Mouse (Mus musculus): ENCODE data around the gene Rarb. TPM values are rescaled to one million over a fixed set of nuclear protein-coding genes. Genes with fewer than 3 reads are reported as not detected.
"Not testable (repeated sequence)": the region's sequence is repeated elsewhere in the genome, so short reads cannot be mapped to it uniquely, and the experiment has no call there.

The Rarb gene
- polyA plus RNA-seq, 1 experiment from 2014 or later: not detected

DNA sequence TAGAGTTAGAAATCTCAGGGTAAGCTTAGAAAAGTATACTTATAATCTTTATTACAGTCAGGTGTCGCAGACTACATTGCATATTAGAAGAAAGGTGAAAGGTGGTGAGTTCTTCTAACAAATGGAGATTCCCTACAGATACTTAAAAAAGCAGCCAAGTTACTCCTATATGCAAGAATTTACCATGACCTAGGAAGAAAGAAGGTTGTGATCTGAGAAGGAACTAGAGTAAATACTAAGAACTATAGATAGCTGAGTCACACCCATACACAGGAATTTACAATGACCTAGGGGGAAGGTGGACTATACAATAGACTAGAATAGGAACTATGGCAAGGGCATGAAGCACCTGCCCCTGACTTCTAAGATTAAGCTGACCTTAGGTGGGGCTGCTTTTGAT lies 63.4 kb downstream of the Rarb start:
- H3K36me3 ChIP-seq (ENCODE audit: inconsistent target); H3K79me2 ChIP-seq (ENCODE audit: inconsistent target): not testable (repeated sequence)
- WGBS (ENCODE audit: missing documents): 100% methylated on average over 1 of the region's 1 CpGs

DNA sequence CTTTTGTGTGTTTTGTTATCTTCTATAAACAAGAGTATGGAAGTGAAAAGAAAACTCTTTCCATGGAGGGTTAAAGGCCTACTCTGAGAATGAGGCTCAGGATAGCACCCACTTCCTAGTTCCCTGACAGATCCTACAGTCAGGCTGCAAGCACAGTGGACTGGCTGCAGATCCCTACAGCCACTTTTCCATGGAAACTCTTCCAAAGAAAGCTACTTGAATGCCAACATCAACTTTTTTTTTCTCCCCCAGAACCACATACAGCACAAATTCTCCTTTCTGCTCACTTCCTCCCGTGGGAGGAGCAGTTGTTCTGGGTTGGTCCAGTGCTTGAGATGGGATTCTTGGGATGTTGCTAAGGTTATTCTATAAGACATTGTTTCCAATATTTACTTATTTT lies 66.3 kb downstream of the Rarb start:
- 100% methylated on average over 1 of the region's 1 CpGs for WGBS (ENCODE audit: missing documents)
- H3K36me3 ChIP-seq (ENCODE audit: inconsistent target): no peaks in the 10 kb centered on the region
- H3K4me3 ChIP-seq (ENCODE audit: inconsistent target): no peak overlapping the region
- no peak overlapping the region for H3K27ac ChIP-seq
- no peaks in the 10 kb centered on the region for H3K79me2 ChIP-seq (ENCODE audit: inconsistent target)

More for the DNA sequence above, 63.4 kb downstream of the Rarb start:
- not testable (repeated sequence) for H3K27ac ChIP-seq; H3K4me3 ChIP-seq (ENCODE audit: inconsistent target)

DNA sequence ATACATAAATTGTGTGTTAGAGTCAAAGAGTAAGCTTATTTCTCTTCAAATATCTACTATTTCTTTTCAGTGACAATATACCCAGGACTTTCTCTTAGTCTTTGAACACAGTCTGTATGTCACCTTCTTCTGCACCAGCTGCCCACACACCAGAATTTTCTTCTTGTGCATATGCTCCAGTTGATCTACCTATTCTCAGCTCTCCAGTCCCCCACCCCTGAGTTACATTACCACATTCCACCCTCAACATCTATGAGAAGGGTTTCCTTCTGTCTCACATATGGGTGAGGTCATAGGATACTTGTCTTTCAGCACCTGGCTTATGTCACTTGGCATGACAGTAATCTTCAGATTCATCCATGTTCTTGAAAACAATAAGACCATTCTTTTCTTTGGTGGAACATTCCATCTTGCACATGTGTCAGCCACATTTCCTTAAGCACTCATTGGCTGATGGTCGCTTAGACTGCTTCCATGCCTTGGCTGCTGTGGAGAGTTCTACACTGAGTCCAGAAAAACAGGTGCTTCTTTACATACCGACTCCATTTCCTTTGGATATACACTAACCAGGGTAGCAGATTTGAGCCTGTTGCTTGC lies 71.9 kb downstream of the Rarb start:
- Histone ChIP-seq H3K27ac (no peak overlapping the region), H3K36me3 (ENCODE audit: inconsistent target) (no peaks in the 10 kb centered on the region), H3K4me3 (ENCODE audit: inconsistent target) (no peak overlapping the region), H3K79me2 (ENCODE audit: inconsistent target) (no peaks in the 10 kb centered on the region)
- 88% methylated on average over 2 of the region's 2 CpGs for WGBS (ENCODE audit: missing documents)

DNA sequence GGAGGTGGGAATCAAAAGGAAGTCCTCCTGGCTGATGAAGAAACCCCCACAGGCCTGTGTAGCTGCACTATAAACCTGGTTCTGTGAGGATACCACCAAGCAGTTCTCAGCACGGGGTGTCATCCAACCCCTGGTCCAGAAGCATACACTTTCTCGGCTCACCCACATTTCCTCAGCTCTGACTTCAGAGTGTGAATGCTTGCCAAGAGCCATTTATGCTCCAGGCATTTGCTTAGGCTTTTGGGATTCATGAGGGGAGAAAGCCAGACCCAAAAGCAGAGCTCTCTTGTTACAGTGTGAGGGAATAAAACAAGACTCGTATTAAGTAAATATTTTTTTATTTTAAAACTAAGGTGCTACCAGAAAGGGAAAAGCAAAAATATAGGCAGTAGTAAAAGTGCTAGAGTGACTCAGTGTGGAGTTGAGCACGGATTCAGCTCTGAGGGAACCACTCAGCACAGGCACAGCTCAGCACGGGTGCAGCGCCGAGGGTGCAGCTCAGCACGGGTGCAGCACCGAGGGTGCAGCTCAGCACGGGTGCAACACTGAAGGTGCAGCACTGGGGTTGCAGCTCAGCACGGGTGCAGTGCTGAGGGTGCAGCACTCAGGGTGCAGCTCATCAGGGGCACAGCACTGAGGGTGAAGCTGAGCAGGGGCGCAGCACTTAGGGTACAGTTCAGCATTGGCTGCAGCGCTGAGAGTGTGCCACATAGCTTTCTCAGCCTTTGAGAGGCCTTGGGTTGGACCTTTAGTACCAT lies 77.8 kb downstream of the Rarb start:
- no peak overlapping the region for H3K27ac ChIP-seq
- H3K36me3 ChIP-seq (ENCODE audit: inconsistent target): no peaks in the 10 kb centered on the region
- WGBS (ENCODE audit: missing documents): 85% methylated on average over 13 of the region's 13 CpGs
- H3K4me3 ChIP-seq (ENCODE audit: inconsistent target): no peak overlapping the region
- no peaks in the 10 kb centered on the region for H3K79me2 ChIP-seq (ENCODE audit: inconsistent target)

DNA sequence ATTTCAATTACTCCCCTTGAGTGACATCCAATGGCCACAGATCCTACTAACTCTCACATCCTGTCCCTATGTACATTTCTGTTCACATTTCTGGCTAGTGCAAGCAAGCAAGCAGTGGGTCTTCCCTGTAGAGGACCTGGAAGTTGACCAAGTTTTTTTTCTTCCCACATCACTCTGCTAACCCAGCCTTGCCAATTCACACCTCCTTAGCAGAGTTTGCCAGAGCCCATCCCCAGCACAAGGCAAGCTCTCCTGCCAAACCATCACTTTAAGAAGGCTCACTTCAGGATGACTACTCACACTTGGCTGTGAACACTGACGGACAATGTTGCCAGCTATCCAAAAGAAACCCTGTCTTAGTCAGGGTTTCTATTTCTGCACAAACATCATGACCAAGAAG lies 80.4 kb downstream of the Rarb start:
- WGBS (ENCODE audit: missing documents): 91% methylated on average over 1 of the region's 1 CpGs
- Histone ChIP-seq H3K79me2 (ENCODE audit: inconsistent target) (no peaks in the 10 kb centered on the region), H3K4me3 (ENCODE audit: inconsistent target) (no peak overlapping the region), H3K27ac (no peak overlapping the region), H3K36me3 (ENCODE audit: inconsistent target) (no peaks in the 10 kb centered on the region)

DNA sequence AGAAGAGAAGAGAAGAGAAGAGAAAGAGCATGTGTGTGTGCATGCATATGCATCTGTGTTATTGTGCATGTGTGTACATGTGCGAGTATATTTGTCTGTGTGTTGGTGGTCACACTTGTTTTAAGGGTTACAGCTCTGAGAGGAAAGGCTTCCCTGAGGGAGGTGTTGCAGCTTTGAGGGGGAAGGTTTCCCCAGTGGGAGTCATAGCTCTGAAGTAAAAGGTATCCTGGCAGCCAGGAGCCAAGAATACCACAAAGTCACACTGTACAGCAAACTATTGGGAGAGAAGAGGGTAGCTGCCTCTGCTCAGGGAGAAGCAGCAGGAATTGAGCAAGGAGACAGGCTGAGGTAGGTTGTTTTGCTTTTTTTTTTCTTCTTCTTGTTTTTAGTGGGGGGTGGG lies 81.2 kb downstream of the Rarb start:
- Histone ChIP-seq H3K4me3 (ENCODE audit: inconsistent target) (no peak overlapping the region), H3K27ac (no peak overlapping the region), H3K36me3 (ENCODE audit: inconsistent target) (no peaks in the 10 kb centered on the region), H3K79me2 (ENCODE audit: inconsistent target) (no peaks in the 10 kb centered on the region)
- 92% methylated on average over 1 of the region's 1 CpGs for WGBS (ENCODE audit: missing documents)

DNA sequence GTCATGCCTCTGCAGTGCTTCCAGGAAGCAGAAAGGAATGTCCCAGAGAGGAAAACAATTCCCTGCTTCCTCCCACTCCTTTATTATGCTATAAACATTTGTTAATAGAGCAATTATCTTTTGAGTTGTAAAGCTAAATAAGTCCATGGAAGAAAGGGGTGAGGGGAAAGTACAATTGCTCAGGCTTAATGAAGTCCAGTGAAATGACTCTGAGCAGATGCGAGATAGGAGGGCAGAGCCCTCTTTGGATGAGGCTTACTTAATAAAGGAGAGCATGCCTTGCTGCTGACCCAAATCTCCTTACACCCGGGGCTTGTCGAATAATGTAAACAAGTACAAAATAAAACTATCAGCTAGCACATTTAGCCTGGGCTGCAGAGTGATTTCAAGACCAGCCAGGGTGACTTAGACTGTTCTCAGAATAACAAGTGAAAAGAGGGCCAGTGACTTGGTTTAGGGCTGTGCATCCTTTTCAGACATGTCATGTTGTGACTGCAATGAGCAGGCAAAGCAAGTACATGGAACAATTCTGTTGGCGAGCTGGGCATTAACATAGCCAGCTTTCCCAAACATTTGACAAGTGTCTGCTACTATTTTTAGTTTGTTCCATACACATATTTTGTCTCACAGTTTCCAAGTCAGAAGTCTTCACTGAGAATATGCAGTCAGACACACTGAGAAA lies 83.5 kb downstream of the Rarb start:
- no peak overlapping the region for H3K4me3 ChIP-seq (ENCODE audit: inconsistent target)
- 89% methylated on average over 4 of the region's 4 CpGs for WGBS (ENCODE audit: missing documents)
- H3K27ac ChIP-seq: no peak overlapping the region
- no peaks in the 10 kb centered on the region for H3K79me2 ChIP-seq (ENCODE audit: inconsistent target)
- H3K36me3 ChIP-seq (ENCODE audit: inconsistent target): no peaks in the 10 kb centered on the region

DNA sequence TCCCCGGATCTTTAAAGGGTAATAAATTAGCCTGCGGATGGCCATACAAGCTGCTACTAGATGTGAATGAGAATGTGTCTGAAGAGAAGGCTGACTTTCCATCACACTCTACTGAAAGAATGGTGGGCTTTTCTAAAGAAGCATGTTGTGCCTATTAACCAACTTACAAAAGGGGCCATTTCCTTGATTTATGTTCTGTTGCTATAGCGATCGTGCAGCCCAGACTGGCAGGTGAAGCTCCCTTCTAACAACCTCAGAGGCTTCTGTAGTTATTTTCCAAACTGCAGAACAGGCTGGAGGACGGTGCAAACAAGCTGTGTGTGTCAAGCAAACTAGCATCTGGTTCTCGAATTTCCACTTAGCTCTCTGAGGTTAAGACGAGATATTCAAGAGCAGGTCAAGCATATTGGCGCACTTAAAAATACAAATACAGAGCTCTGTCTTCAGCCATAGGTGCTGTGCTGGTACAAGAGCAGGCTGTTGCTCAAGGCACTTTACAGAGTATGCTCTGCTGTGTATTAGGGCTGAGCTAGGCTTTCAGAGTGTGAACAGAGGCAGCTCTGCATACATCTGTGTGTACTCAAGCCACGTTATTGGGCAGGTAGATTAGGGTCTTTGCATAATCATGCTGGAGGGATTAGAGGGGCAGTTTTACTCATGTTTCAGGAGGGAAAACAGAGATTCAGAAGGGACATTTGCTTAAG lies 85.2 kb downstream of the Rarb start:
- Histone ChIP-seq H3K79me2 (ENCODE audit: inconsistent target) (no peaks in the 10 kb centered on the region), H3K36me3 (ENCODE audit: inconsistent target) (no peaks in the 10 kb centered on the region), H3K4me3 (ENCODE audit: inconsistent target) (no peak overlapping the region), H3K27ac (no peak overlapping the region)
- 67% methylated on average over 9 of the region's 9 CpGs for WGBS (ENCODE audit: missing documents)

DNA sequence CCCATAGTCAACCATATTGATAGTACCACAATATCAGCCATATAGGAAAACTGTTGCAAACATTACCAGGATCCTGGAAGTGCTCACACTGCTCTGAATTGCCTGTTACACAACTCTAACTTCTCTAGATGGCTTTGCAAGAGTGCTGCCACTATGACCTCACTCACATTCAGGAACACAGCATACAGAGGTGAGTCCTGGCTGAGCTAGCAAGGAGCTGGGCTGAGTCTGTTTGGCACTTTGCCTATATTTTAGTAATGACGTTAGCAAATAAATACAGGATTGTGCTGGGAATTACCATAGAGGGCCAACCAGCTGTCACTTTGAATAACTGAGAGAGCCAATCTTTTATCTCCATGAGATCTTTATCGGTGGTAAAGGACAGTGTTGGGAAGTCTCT lies 86.9 kb downstream of the Rarb start:
- no peak overlapping the region for H3K4me3 ChIP-seq (ENCODE audit: inconsistent target)
- WGBS (ENCODE audit: missing documents): 100% methylated on average over 2 of the region's 2 CpGs

DNA sequence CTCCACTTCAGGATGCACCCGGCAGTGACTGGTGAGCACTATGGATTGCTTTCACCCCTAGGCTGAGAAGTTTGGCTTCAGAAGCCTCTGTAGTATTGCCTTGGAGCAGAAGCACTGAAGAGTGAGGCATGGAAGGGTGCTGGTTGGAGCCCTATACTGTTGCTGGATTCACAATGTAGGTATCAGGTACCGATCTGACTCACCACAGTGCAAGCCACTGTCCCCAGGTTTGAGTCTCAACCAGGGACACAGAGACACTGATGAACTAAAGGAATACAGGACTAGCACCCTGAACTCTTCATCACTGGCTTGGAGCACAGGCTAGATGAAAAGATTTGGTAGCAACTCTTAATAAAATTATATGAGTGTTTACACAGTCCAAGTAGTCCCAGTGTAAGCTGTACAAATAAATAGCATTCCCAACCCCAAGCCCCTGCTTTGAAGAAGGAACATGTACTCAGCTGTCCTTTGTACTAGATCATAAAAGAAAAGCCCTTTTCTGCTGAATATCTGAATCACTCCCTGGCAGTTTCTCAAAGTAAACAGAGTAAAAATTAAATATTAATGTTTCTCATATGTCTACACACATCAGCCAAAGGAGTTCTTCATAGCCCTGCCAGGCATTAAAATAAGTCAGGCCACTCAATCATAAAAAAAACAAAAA lies 90.6 kb downstream of the Rarb start:
- Histone ChIP-seq H3K79me2 (ENCODE audit: inconsistent target) (no peaks in the 10 kb centered on the region), H3K4me3 (ENCODE audit: inconsistent target) (no peak overlapping the region), H3K36me3 (ENCODE audit: inconsistent target) (no peaks in the 10 kb centered on the region), H3K27ac (no peak overlapping the region)
- 100% methylated on average over 2 of the region's 2 CpGs for WGBS (ENCODE audit: missing documents)

More for the DNA sequence above, 86.9 kb downstream of the Rarb start:
- H3K79me2 ChIP-seq (ENCODE audit: inconsistent target): no peaks in the 10 kb centered on the region
- H3K27ac ChIP-seq: no peak overlapping the region
- H3K36me3 ChIP-seq (ENCODE audit: inconsistent target): no peaks in the 10 kb centered on the region

DNA sequence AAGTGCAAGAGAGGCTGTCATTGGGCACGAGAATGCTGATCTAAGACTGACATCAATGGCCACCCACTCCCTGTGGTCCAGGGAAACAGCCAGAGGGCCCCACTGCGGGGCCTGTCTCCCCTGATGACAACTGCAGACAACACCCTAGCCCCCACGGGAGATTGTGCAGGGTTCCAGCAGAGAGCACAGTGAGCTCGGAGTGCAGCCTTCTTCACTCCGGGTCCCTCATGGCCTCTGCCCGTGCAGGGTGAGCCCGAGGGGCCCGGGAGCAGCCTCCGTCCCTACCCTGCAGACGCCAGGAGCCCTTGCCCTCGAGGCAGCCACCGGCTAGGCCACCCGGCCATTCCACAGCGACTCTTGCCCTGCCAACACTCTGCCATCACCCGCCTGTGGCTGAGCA lies 95.0 kb downstream of the Rarb start:
- H3K27ac ChIP-seq: no peak overlapping the region
- H3K79me2 ChIP-seq (ENCODE audit: inconsistent target): no peaks in the 10 kb centered on the region
- H3K4me3 ChIP-seq (ENCODE audit: inconsistent target): no peak overlapping the region
- H3K36me3 ChIP-seq (ENCODE audit: inconsistent target): no peaks in the 10 kb centered on the region
- 84% methylated on average over 12 of the region's 15 CpGs for WGBS (ENCODE audit: missing documents)

DNA sequence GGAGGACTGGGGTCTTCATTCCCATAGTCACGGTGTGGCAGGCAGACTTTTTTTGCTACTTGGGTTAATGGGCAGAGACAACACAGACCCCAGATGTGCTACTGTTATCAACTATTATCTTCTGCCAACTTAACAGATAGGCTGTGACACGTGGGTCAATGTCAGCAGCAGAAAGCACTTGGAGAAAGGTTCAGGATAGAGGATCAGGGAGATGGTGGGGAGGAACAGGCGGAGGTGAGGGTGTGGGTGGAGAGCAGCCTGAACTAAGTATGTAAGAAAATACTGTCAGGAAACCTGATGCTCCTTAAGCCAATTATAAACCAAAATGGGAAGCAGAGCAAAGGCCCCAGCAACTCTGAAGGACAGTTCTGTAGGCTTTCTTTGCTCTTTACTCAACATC lies 101.1 kb downstream of the Rarb start:
- no peak overlapping the region for H3K4me3 ChIP-seq (ENCODE audit: inconsistent target)
- H3K27ac ChIP-seq: no peak overlapping the region
- no peaks in the 10 kb centered on the region for H3K36me3 ChIP-seq (ENCODE audit: inconsistent target)
- no peaks in the 10 kb centered on the region for H3K79me2 ChIP-seq (ENCODE audit: inconsistent target)
- 89% methylated on average over 3 of the region's 3 CpGs for WGBS (ENCODE audit: missing documents)

DNA sequence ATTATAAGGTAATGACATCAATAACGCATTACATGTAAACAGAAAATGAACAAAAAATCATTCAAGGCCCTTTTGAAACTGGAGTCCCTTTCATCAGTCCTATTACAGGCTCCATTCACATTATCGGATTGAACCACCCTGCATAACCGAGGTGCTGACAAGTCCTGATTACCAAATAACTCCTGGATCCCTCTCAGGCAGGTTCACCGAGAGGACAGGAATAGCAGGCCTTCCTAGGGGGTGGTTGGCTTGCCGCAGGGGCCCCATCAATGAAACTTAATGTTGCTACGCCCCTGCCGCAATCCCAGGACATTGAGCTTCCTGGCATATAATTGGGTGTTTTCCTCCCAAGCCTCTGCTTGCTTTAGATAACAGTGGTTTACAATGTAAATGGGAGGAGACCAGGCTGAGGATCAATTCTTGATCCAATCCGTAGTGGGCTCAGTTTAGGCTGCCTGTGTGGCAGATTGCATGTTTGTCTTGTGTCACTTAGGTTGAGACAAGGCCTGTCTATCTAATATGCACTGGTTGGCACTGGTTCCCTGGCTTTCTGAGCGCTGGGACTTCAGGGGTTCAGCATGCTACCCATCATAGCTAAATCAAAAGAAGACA lies 104.5 kb downstream of the Rarb start:
- no peaks in the 10 kb centered on the region for H3K79me2 ChIP-seq (ENCODE audit: inconsistent target)
- no peak overlapping the region for H3K4me3 ChIP-seq (ENCODE audit: inconsistent target)
- no peak overlapping the region for H3K27ac ChIP-seq
- no peaks in the 10 kb centered on the region for H3K36me3 ChIP-seq (ENCODE audit: inconsistent target)
- WGBS (ENCODE audit: missing documents): 81% methylated on average over 9 of the region's 9 CpGs

DNA sequence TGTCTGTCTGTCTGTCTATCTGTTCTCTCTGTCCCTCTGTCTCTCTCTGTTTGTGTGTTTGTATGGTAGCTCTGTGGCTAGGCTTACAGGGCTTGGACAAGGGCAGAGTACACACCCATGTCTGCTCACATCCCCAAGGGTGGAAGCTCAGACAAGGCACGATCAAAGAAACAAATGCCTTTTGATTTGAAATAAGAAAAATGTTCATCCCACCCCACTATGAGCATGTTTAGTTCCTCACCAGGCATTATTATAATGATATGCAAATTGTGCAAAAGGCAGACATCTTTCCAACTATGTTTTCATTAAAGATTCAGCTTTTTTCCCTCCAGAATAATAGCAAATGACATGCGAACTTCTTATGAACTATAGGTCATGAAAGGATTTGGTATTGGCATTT lies 105.2 kb downstream of the Rarb start:
- 80% methylated on average over 2 of the region's 2 CpGs for WGBS (ENCODE audit: missing documents)
- no peak overlapping the region for H3K27ac ChIP-seq
- H3K36me3 ChIP-seq (ENCODE audit: inconsistent target): no peaks in the 10 kb centered on the region
- no peaks in the 10 kb centered on the region for H3K79me2 ChIP-seq (ENCODE audit: inconsistent target)
- no peak overlapping the region for H3K4me3 ChIP-seq (ENCODE audit: inconsistent target)
